Comparison of ENCODE assay signal across 8 mouse cellular contexts in genomic region chr9:35282851-35283200, GRCm38 (mm10). TPM values are rescaled to one million over a fixed set of nuclear protein-coding genes. Genes with fewer than 3 reads are reported as not detected.
DNase-seq lines count a peak whose midpoint lies in the region; ATAC-seq and TF ChIP-seq lines count a peak whose summit lies in the region.

No protein-coding gene starts in this region.

- intact Hi-C loops in gastrocnemius, adult 2 months (cut with DNase I) = loop anchor here (1.0 kb wide), 2 partner anchors 241 to 252 kb away; no protein-coding TSS in a partner anchor

- 0 out of 2 replicates have a peak overlapping the region, but pooled peaks have one; percentile 2 for H3K4me2 ChIP-seq in lung, embryonic 15.5 days
- no peak overlapping the region for H3K4me2 ChIP-seq in embryonic facial prominence, embryonic 14.5 days (ENCODE audit: low read depth, low read length)
- no peak overlapping the region for H3K4me2 ChIP-seq in midbrain, embryonic 11.5 days

- H3K9ac ChIP-seq in lung, embryonic 15.5 days = no peak overlapping the region
- H3K9ac ChIP-seq in embryonic facial prominence, embryonic 14.5 days (ENCODE audit: low read depth, low read length) = no peak overlapping the region
- H3K9ac ChIP-seq in midbrain, embryonic 11.5 days (ENCODE audit: low read length) = no peak overlapping the region

- TF ChIP-seq CTCF in gastrocnemius, adult 2 months (IDR thresholded peaks at IDR 0.05) = no peak
- no peak for TF ChIP-seq CTCF in lung, adult 2 months (IDR thresholded peaks at IDR 0.05; ENCODE audit: insufficient read depth, low read length)

- no peak for TF ChIP-seq POLR2A in lung, adult 2 months (IDR thresholded peaks at IDR 0.05; ENCODE audit: borderline replicate concordance, extremely low read depth, low read depth, low read length)

- H3K4me1 ChIP-seq in lung, embryonic 15.5 days = peaks cover 8% of the 10 kb centered on the region
- no peaks in the 10 kb centered on the region; the same call in 1 of the 2 replicates for H3K4me1 ChIP-seq in lung, adult 2 months (ENCODE audit: control insufficient read depth, insufficient read depth, low read length)
- H3K4me1 ChIP-seq in embryonic facial prominence, embryonic 14.5 days (ENCODE audit: control insufficient read depth, insufficient read depth, low read length) = 0 out of 2 replicates have a peak, but pooled peaks cover 6% of the 10 kb centered on the region
- H3K4me1 ChIP-seq in midbrain, embryonic 11.5 days (ENCODE audit: control insufficient read depth, insufficient read depth, low read length) = no peaks in the 10 kb centered on the region

- peak overlapping the region; percentile 44 for H3K27ac ChIP-seq in gastrocnemius, adult 2 months
- no peak overlapping the region for H3K27ac ChIP-seq in lung, embryonic 15.5 days
- 0 out of 2 replicates have a peak overlapping the region, but pooled peaks have one; percentile 2 for H3K27ac ChIP-seq in embryonic facial prominence, embryonic 14.5 days (replicated peaks; ENCODE audit: low read depth, low read length)
- no peak overlapping the region for H3K27ac ChIP-seq in midbrain, embryonic 11.5 days (ENCODE audit: low read depth, low read length)

- H3K9me3 ChIP-seq in lung, embryonic 15.5 days = no peaks in the 10 kb centered on the region
- H3K9me3 ChIP-seq in embryonic facial prominence, embryonic 14.5 days (ENCODE audit: control insufficient read depth, low read length) = no peaks in the 10 kb centered on the region
- H3K9me3 ChIP-seq in midbrain, embryonic 11.5 days (ENCODE audit: control insufficient read depth, low read length) = no peaks in the 10 kb centered on the region

- 40% methylated on average over 5 of the region's 5 CpGs for WGBS in lung, embryonic 15.5 days
- WGBS in lung, adult 2 months = 57% methylated on average over 5 of the region's 5 CpGs
- 33% methylated on average over 5 of the region's 5 CpGs for WGBS in embryonic facial prominence, embryonic 14.5 days
- 66% methylated on average over 5 of the region's 5 CpGs for WGBS in midbrain, embryonic 11.5 days

- no peak for ATAC-seq in lung, embryonic 15.5 days (ENCODE audit: borderline replicate concordance, extremely low read depth, low FRiP score, low TSS enrichment)
- ATAC-seq in embryonic facial prominence, embryonic 14.5 days (ENCODE audit: low read depth) = no peak
- peak; percentile 57 for ATAC-seq in midbrain, embryonic 11.5 days (ENCODE audit: low FRiP score)

- H3K36me3 ChIP-seq in lung, embryonic 15.5 days = no peaks in the 10 kb centered on the region
- peaks cover 8% of the 10 kb centered on the region; the same call in 1 of the 2 replicates for H3K36me3 ChIP-seq in embryonic facial prominence, embryonic 14.5 days (ENCODE audit: control insufficient read depth, insufficient read depth, low read length)
- no peaks in the 10 kb centered on the region for H3K36me3 ChIP-seq in midbrain, embryonic 11.5 days (ENCODE audit: control insufficient read depth, insufficient read depth, low read length)

- no peak overlapping the region for H3K4me3 ChIP-seq in gastrocnemius, adult 2 months
- H3K4me3 ChIP-seq in lung, embryonic 15.5 days = no peak overlapping the region
- no peak overlapping the region for H3K4me3 ChIP-seq in lung, adult 2 months (replicated peaks; ENCODE audit: extremely low read depth, low read depth, low read length)
- no peak overlapping the region for H3K4me3 ChIP-seq in embryonic facial prominence, embryonic 14.5 days (ENCODE audit: low read depth, low read length)
- no peak overlapping the region for H3K4me3 ChIP-seq in midbrain, embryonic 11.5 days (ENCODE audit: low read depth, low read length)

- no peak for DNase-seq in gastrocnemius, adult 2 months
- no peak for DNase-seq in gastrocnemius, adult 8-10 months (ENCODE audit: low spot score in 2 of 2)
- no peak for DNase-seq in lung, adult 2 months
- no peak for DNase-seq in embryonic facial prominence, embryonic 14.5 days (ENCODE audit: low spot score)
- DNase-seq in midbrain, embryonic 11.5 days (ENCODE audit: low spot score, missing footprints) = peak; percentile 91
- DNase-seq in spleen, adult 12 weeks (ENCODE audit: low spot score) = no peak
- DNase-seq in urinary bladder, adult 18-20 months (ENCODE audit: low spot score in 2 of 2) = no peak

- H3K27me3 ChIP-seq in lung, embryonic 15.5 days = no peaks in the 10 kb centered on the region
- H3K27me3 ChIP-seq in embryonic facial prominence, embryonic 14.5 days (replicated peaks; ENCODE audit: control insufficient read depth, insufficient read depth, low read length) = no peaks in the 10 kb centered on the region
- no peaks in the 10 kb centered on the region; the same call in 1 of the 2 replicates for H3K27me3 ChIP-seq in midbrain, embryonic 11.5 days (ENCODE audit: control insufficient read depth, insufficient read depth, low read length)

RNA-seq across cellular contexts. Expression of gene Rpusd4, which starts 15.2 kb away (rescaled TPM):
- total RNA-seq in gastrocnemius, adult 2 months (2021) = 1 to 10 TPM; 6.8 to 7.5 TPM
- 1 to 10 TPM; 6.2 to 6.9 (median 6.4) TPM for total RNA-seq in gastrocnemius, adult 8-10 months (2022)
- polyA plus RNA-seq in lung, embryonic 15.5 days (2015; fragmentation: Nextera tagmentation; extraction: Ambion mirVana) = 24.3 and 27.7 TPM in 2 replicates
- 7.5 and 9.0 TPM in 2 replicates for polyA plus RNA-seq in lung, adult 2 months (2012; rRNA removed)
- polyA plus RNA-seq in embryonic facial prominence, embryonic 14.5 days (2014; fragmentation: Nextera tagmentation; extraction: Ambion mirVana) = 23.4 and 26.8 TPM in 2 replicates
- polyA plus RNA-seq in midbrain, embryonic 11.5 days (2014; fragmentation: Nextera tagmentation; extraction: Ambion mirVana) = 29.6 and 29.8 TPM in 2 replicates

RNA-seq across cellular contexts. Expression of gene Fam118b, which starts 15.2 kb away (rescaled TPM):
- 10 to 100 TPM; 24.3 to 29.8 TPM for total RNA-seq in gastrocnemius, adult 2 months (2021)
- 10 to 100 TPM; 26.3 to 31.9 (median 27.3) TPM for total RNA-seq in gastrocnemius, adult 8-10 months (2022)
- polyA plus RNA-seq in lung, embryonic 15.5 days (2015; fragmentation: Nextera tagmentation; extraction: Ambion mirVana) = 35.9 and 36.7 TPM in 2 replicates
- 10.1 and 12.7 TPM in 2 replicates for polyA plus RNA-seq in lung, adult 2 months (2012; rRNA removed)
- polyA plus RNA-seq in embryonic facial prominence, embryonic 14.5 days (2014; fragmentation: Nextera tagmentation; extraction: Ambion mirVana) = 37.3 and 39.7 TPM in 2 replicates
- polyA plus RNA-seq in midbrain, embryonic 11.5 days (2014; fragmentation: Nextera tagmentation; extraction: Ambion mirVana) = 82.0 and 82.2 TPM in 2 replicates

Comparison
In these comparisons a context has a peak if more than half of its experiments do, and no peak if none do; other contexts are left out.
1. H3K27ac ChIP-seq: peak in gastrocnemius, adult 2 months (single experiment) and embryonic facial prominence, embryonic 14.5 days (single experiment); none in lung, embryonic 15.5 days (single experiment) and midbrain, embryonic 11.5 days (single experiment).